Mouse (Mus musculus): Measurements from ENCODE around the gene Gm29735.

DNA sequence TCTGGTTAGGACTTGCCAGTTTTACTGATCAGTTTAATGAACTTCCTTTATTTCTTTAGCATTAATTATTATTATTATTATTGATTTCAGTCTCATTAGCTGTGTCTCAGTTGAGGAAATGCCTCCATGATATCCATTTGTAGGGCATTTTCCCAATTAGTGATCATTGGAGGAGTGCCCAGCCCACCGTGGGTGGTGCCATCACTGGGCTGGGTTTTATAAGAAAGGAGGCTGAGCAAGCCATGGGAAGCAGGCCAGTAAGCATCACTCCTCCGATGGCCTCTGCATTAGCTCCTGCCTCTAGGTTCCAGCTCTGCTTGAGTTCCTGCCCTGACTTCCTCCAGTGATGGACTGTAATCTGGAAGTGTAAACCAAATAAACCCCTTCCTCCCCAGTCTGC is 31.2 kb upstream of the Gm29735 start:
- no peak for TF ChIP-seq CTCF (IDR thresholded peaks at IDR 0.05; ENCODE audit: borderline replicate concordance, control insufficient read depth, extremely low read depth, insufficient read depth, low read length, poor library complexity)
- TF ChIP-seq POLR2A (IDR thresholded peaks at IDR 0.05; ENCODE audit: control insufficient read depth, extremely low read depth, insufficient read depth, low read length, poor library complexity) = no peak

All from thymus, adult 2 months (tissue).